Mouse (Mus musculus) bone marrow, adult 2 months (tissue): ENCODE measurements at regions not wholly inside any gene's neighbourhood (a gene's known extent, or its start where the extent isn't known, plus 50 kb on each side); places are given as distances from the start of the nearest gene placed in this dataset.

Experiments
- CTCF ChIP-seq: fragments of 200-500 bp; IDR thresholded peaks from 2 replicates; pipeline ENCODE4 v1.5.1; 2011; ENCODE audit warnings: low read length, control low read depth; ENCODE audit not compliant: control insufficient read depth, insufficient read depth
- POLR2A ChIP-seq: fragments of 200-500 bp; IDR thresholded peaks from 2 replicates; pipeline ENCODE4 v1.6.1; 2011; ENCODE audit warnings: low read depth, mild to moderate bottlenecking, control low read depth, low read length, borderline replicate concordance; ENCODE audit not compliant: control insufficient read depth

DNA sequence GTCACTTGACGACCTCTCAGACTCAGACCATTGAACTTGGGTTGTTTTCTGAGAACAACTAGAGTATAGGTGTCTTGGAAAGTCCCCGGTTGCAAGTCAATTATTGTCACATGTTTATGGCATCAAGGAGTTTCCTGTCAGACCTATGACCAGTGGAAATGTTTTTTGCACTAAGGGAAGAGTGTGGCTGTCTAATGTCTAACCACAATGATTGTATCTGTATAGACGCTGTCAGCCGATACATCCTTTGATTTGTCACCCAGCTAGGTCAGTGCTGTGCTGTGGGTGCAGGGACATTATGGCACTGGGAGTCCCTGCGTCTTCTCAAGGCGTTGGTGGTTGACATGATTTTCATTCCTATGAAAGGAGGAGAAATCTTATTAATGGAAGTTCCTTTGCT lies 216.0 kb upstream of the Btg1 start:
- TF ChIP-seq CTCF, result no peak
- TF ChIP-seq POLR2A, result no peak
